Mouse (Mus musculus) kidney, embryonic 16.5 days (tissue): ENCODE data around the gene Hivep3. TPM values are rescaled to one million over a fixed set of nuclear protein-coding genes. Genes with fewer than 3 reads are reported as not detected.
A peak's percentile ranks its signal among the peaks of the same experiment; 100 is the strongest.

Experiments
- ATAC-seq: fragments of 200-750 bp; cut with Nextera tagmentation; 2 replicates; pipeline ENCODE4 v1.8.0; 2017; ENCODE audit warnings: moderate TSS enrichment; ENCODE audit not compliant: low FRiP score, low TSS enrichment
- H3K27ac ChIP-seq: fragments of 300-500 bp; sonication (generic); 2 replicates; pipeline ENCODE4 v1.5.1; 2014; ENCODE audit warnings: low read length
- H3K27me3 ChIP-seq: fragments of 300-500 bp; sonication (generic); 2 replicates; pipeline ENCODE4 v1.6.1; 2014; ENCODE audit warnings: low read length, control low read depth, mixed read lengths; ENCODE audit not compliant: insufficient read depth
- H3K36me3 ChIP-seq: fragments of 300-500 bp; sonication (generic); 2 replicates; pipeline ENCODE4 v1.6.1; 2014; ENCODE audit warnings: low read length, control low read depth, mixed read lengths; ENCODE audit not compliant: insufficient read depth
- H3K4me1 ChIP-seq: fragments of 300-500 bp; sonication (generic); 2 replicates; pipeline ENCODE4 v1.6.1; 2014; ENCODE audit warnings: low read length, control low read depth, mixed read lengths; ENCODE audit not compliant: insufficient read depth
- H3K4me2 ChIP-seq: fragments of 300-500 bp; sonication (generic); replicated peaks from 2 replicates; pipeline ENCODE4 v1.6.1; 2014; ENCODE audit warnings: low read depth, low read length
- H3K4me3 ChIP-seq: fragments of 300-500 bp; sonication (generic); 2 replicates; pipeline ENCODE4 v1.5.1; 2014; ENCODE audit warnings: mild to moderate bottlenecking, low read length
- H3K9ac ChIP-seq: fragments of 300-500 bp; sonication (generic); replicated peaks from 2 replicates; pipeline ENCODE4 v1.6.1; 2014; ENCODE audit warnings: low read length
- H3K9me3 ChIP-seq: fragments of 300-500 bp; sonication (generic); 2 replicates; pipeline ENCODE4 v1.6.1; 2016; ENCODE audit warnings: low read length, control low read depth
- WGBS: fragments of 180-500 bp; shearing (Covaris S2); extraction: QIAGEN DNeasy Blood & Tissue Kit; methylation state at CpG from one replicate; pipeline ENCODE4 v1.1.7; 2014; 5-methylcytosine and 5-hydroxymethylcytosine counted together
- polyA plus RNA-seq: library from polyadenylated mRNA; unstranded; fragments of >200 nt; fragmentation: Nextera tagmentation; extraction: Ambion mirVana; gene quantifications from 2 replicates; pipeline ENCODE4 v1.2.1, GENCODE M21; 2015

Hivep3 gene
- polyA plus RNA-seq, 1 experiment from 2014 or later = 7.0 TPM

- ATAC-seq = no peak
- H3K4me1 ChIP-seq = no peaks in the 10 kb centered on the region
- H3K9me3 ChIP-seq = no peaks in the 10 kb centered on the region
- H3K9ac ChIP-seq = no peak overlapping the region
- H3K27me3 ChIP-seq = 0 out of 2 replicates have a peak, but pooled peaks cover 3% of the 10 kb centered on the region
- H3K4me2 ChIP-seq = no peak overlapping the region
- no peaks in the 10 kb centered on the region for H3K36me3 ChIP-seq
- H3K27ac ChIP-seq = no peak overlapping the region
- H3K4me3 ChIP-seq = no peak overlapping the region
- WGBS = 66% methylated on average over 7 of the region's 7 CpGs
These were observed 267.3 kb downstream of the Hivep3 start for GRCm38 (mm10) chr4:120000881-120001280.

- Histone ChIP-seq H3K9ac (no peak overlapping the region), H3K9me3 (no peaks in the 10 kb centered on the region), H3K27ac (no peak overlapping the region), H3K27me3 (0 out of 2 replicates have a peak, but pooled peaks cover 3% of the 10 kb centered on the region), H3K4me1 (no peaks in the 10 kb centered on the region), H3K4me2 (no peak overlapping the region), H3K4me3 (no peak overlapping the region), H3K36me3 (no peaks in the 10 kb centered on the region)
- ATAC-seq = 0 out of 2 replicates have a peak, but pooled peaks have one; percentile 39
- 47% methylated on average over 3 of the region's 3 CpGs for WGBS
These were observed 269.4 kb downstream of the Hivep3 start for GRCm38 (mm10) chr4:120003006-120003405.

GRCm38 (mm10) chr4:120006046-120006445, 272.5 kb downstream of the Hivep3 start:
- Histone ChIP-seq H3K27ac (no peak overlapping the region), H3K9ac (no peak overlapping the region), H3K27me3 (no peaks in the 10 kb centered on the region), H3K9me3 (no peaks in the 10 kb centered on the region), H3K4me2 (no peak overlapping the region), H3K36me3 (no peaks in the 10 kb centered on the region), H3K4me3 (no peak overlapping the region), H3K4me1 (no peaks in the 10 kb centered on the region)
- 67% methylated on average over 6 of the region's 6 CpGs for WGBS
- ATAC-seq = no peak

GRCm38 (mm10) chr4:120007889-120008288, 274.3 kb downstream of the Hivep3 start:
- no peak for ATAC-seq
- Histone ChIP-seq H3K4me1 (no peaks in the 10 kb centered on the region), H3K36me3 (no peaks in the 10 kb centered on the region), H3K27me3 (no peaks in the 10 kb centered on the region), H3K4me2 (no peak overlapping the region), H3K4me3 (no peak overlapping the region), H3K9ac (no peak overlapping the region), H3K27ac (no peak overlapping the region), H3K9me3 (no peaks in the 10 kb centered on the region)
- 72% methylated on average over 3 of the region's 3 CpGs for WGBS

GRCm38 (mm10) chr4:120009151-120009550, 275.6 kb downstream of the Hivep3 start:
- no peaks in the 10 kb centered on the region for H3K4me1 ChIP-seq
- H3K27me3 ChIP-seq = no peaks in the 10 kb centered on the region
- H3K9me3 ChIP-seq = no peaks in the 10 kb centered on the region
- no peak overlapping the region for H3K9ac ChIP-seq
- no peaks in the 10 kb centered on the region for H3K36me3 ChIP-seq
- H3K4me2 ChIP-seq = no peak overlapping the region
- no peak overlapping the region for H3K4me3 ChIP-seq
- ATAC-seq = no peak
- 81% methylated on average over 2 of the region's 2 CpGs for WGBS
- H3K27ac ChIP-seq = no peak overlapping the region

- 0 out of 2 replicates have a peak, but pooled peaks have one; percentile 9 for ATAC-seq
- Histone ChIP-seq H3K9ac (no peak overlapping the region), H3K4me1 (no peaks in the 10 kb centered on the region), H3K4me2 (no peak overlapping the region), H3K27ac (0 out of 2 replicates have a peak overlapping the region, but pooled peaks have one; percentile 10), H3K9me3 (no peaks in the 10 kb centered on the region), H3K36me3 (no peaks in the 10 kb centered on the region), H3K27me3 (no peaks in the 10 kb centered on the region), H3K4me3 (no peak overlapping the region)
- WGBS = 30% methylated on average over 10 of the region's 10 CpGs
These were observed 278.2 kb downstream of the Hivep3 start for GRCm38 (mm10) chr4:120011788-120012187.

DNA sequence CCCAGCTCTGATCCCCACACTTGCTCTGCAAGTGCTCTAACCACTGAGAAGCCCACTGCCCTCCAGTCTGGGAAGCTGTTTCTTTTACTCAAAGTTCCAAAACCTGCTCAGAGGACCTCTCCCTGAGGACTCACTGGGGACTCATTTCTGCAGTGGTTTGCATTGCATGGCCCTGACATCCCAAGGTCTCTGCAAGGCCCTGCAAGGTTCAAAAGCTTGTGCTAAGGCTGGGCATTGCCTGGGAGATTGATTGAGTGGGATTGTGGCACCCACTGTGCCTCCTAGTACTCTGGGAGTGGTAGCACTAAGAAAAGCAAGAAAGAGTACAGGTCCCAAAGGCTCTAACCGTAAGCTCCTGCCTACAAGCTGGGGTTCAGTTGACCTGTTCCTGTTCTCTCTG, 279.3 kb downstream of the Hivep3 start:
- Histone ChIP-seq H3K4me1 (no peaks in the 10 kb centered on the region), H3K36me3 (no peaks in the 10 kb centered on the region), H3K27ac (no peak overlapping the region), H3K27me3 (no peaks in the 10 kb centered on the region), H3K4me3 (no peak overlapping the region), H3K4me2 (no peak overlapping the region), H3K9me3 (no peaks in the 10 kb centered on the region), H3K9ac (no peak overlapping the region)
- no peak for ATAC-seq
- 88% methylated on average over 1 of the region's 1 CpGs for WGBS

- no peak overlapping the region for H3K4me2 ChIP-seq
- no peak overlapping the region for H3K4me3 ChIP-seq
- H3K9me3 ChIP-seq = no peaks in the 10 kb centered on the region
- no peaks in the 10 kb centered on the region for H3K36me3 ChIP-seq
- no peak overlapping the region for H3K9ac ChIP-seq
- H3K4me1 ChIP-seq = no peaks in the 10 kb centered on the region
- no peak overlapping the region for H3K27ac ChIP-seq
- no peak for ATAC-seq
- WGBS = 78% methylated on average over 5 of the region's 5 CpGs
- no peaks in the 10 kb centered on the region for H3K27me3 ChIP-seq
These were observed 284.8 kb downstream of the Hivep3 start for GRCm38 (mm10) chr4:120018426-120018825.

DNA sequence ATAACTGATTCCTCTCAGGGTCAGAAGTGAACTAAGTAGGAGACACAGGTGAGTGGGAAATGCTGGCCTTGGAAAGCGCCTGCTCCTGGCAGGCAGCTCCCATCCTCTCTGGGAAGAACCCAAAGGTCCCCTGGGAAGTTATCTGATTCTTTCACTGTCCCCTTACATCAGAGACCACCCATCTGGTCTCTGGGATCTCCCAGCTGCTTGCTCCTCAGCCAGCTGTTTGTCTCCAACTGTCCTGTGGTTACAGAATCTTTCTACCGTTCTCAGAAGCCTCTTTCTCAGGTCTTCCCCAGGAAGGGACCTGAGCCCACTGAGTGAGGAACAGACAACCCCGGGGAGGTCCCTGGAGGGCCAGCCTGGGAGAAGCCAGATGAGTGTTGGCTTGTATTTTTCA, 288.8 kb downstream of the Hivep3 start:
- Histone ChIP-seq H3K9me3 (no peaks in the 10 kb centered on the region), H3K36me3 (no peaks in the 10 kb centered on the region), H3K27ac (no peak overlapping the region), H3K27me3 (no peaks in the 10 kb centered on the region), H3K9ac (no peak overlapping the region), H3K4me3 (no peak overlapping the region), H3K4me1 (no peaks in the 10 kb centered on the region), H3K4me2 (no peak overlapping the region)
- WGBS = 55% methylated on average over 3 of the region's 3 CpGs
- no peak for ATAC-seq

DNA sequence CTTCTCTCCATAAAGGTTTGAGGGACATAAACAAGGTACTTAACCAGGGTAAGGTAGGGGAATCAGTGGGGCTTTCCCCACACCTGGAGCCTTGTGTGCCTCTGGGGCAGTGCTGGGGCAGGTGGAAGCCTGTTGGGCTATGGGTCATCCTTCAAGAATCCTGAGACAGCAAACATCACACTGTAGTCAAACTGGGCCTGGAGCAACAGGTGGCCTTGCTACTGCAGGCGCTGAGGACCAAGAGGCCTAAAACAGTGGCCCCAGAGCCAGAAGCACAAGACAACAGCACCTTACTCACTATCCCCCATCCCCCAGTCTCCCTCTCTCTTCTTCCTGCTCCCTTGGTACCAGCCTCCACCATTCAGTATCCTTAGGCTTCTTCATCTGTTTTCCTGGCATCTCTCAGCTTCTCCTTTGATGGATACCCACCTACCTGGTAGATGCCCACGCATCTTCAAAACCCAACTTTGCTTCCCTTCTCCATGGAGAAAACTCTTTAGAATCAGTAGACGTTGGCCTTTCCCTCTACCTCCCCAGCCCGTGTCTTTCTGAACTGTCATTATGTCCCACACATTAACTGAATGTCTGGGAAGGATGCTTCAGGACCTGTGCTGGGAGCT, 289.7 kb downstream of the Hivep3 start:
- H3K27me3 ChIP-seq = no peaks in the 10 kb centered on the region
- no peak for ATAC-seq
- no peak overlapping the region for H3K4me2 ChIP-seq
- 92% methylated on average over 4 of the region's 4 CpGs for WGBS
- H3K9ac ChIP-seq = no peak overlapping the region
- no peak overlapping the region for H3K27ac ChIP-seq
- no peaks in the 10 kb centered on the region for H3K36me3 ChIP-seq
- no peaks in the 10 kb centered on the region for H3K9me3 ChIP-seq
- no peaks in the 10 kb centered on the region for H3K4me1 ChIP-seq
- H3K4me3 ChIP-seq = no peak overlapping the region
